In the genomic region with DNA sequence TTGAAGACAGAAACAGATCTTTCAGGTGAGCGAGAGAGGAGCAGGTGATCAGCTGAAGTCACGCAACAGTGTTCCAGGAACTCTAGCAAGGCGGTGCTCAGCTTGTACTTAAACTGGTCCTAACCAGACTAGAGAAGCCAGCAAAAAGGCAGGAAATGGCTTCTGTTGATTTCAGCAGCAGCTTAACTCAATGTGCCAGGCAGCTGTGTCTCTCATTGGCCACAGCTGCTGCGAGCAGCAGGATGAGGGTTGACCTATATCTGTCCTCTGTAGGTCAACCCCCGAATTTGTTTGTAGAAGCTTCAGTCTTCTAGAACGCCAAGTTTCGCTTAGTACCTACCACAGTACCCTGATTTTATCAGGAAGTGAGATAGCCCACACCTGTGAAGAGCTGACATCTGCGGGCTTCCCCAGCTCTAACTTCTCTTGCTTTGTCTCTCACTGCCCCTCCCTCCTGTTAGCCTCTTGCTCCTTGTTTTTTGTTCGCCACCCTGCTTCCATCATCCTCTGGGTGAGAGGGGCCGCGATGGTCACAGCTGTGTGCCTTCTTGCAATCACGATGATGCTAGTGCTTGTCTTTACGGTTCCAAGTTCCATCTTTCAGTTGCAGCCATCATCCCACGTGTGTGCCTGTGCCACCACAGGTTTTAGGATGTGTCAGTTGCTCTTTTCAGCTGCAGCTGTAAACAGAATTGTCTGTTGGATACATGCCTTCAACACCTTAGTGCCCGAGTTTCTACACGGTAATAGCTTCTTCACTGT, we compare ENCODE assay signal across 10 mouse cellular contexts. TPM values are rescaled to one million over a fixed set of nuclear protein-coding genes. Genes with fewer than 3 reads are reported as not detected.
DNase-seq lines count a peak whose midpoint lies in the region; ATAC-seq and TF ChIP-seq lines count a peak whose summit lies in the region.
"Had no signal": no experiment of that assay in that cellular context is flagged by ENCODE, and none has a peak within 500 bp of the region (broad histone marks: within the 10 kb centered on the region; RNA-seq: fewer than 3 reads in every experiment).

No protein-coding gene starts in this region.

- H3K36me3 ChIP-seq in kidney, embryonic 14.5 days (ENCODE audit: control insufficient read depth, insufficient read depth, low read length) = no peaks in the 10 kb centered on the region
- no peaks in the 10 kb centered on the region for H3K36me3 ChIP-seq in kidney, adult 2 months (ENCODE audit: control insufficient read depth, insufficient read depth, low read length)
- no peaks in the 10 kb centered on the region for H3K36me3 ChIP-seq in thymus, adult 2 months (ENCODE audit: control insufficient read depth, insufficient read depth, low read length)

- DNase-seq in kidney, adult 2 months = no peak
- DNase-seq in thymus, adult 2 months = peak; percentile 83
- DNase-seq in right cerebral cortex, adult 18-20 months = no peak
- no peak for DNase-seq in urinary bladder, postnatal 10 days (ENCODE audit: low spot score)
- no peak for DNase-seq in gastrocnemius, adult 2 months
- DNase-seq: cerebellum, postnatal 14 days had no signal

- 83% methylated on average over 16 of the region's 16 CpGs for WGBS in kidney, embryonic 14.5 days
- 78% methylated on average over 16 of the region's 16 CpGs for WGBS in kidney, adult 2 months
- WGBS in bone marrow, adult 2 months = 55% methylated on average over 16 of the region's 16 CpGs
- WGBS in thymus, adult 2 months = 7% methylated on average over 16 of the region's 16 CpGs

- intact Hi-C loops in gastrocnemius, adult 2 months (cut with DNase I) = no loop called here

- no peak for TF ChIP-seq CTCF in kidney, adult 2 months (conservative IDR thresholded peaks at IDR 0.05; ENCODE audit: insufficient read depth, insufficient read length, low read depth, low read length)
- TF ChIP-seq CTCF in bone marrow, adult 2 months (IDR thresholded peaks at IDR 0.05; ENCODE audit: control insufficient read depth, insufficient read depth, low read length) = no peak
- no peak for TF ChIP-seq CTCF in thymus, adult 2 months (IDR thresholded peaks at IDR 0.05; ENCODE audit: borderline replicate concordance, control insufficient read depth, extremely low read depth, insufficient read depth, low read length, poor library complexity)
- TF ChIP-seq CTCF in gastrocnemius, adult 2 months (IDR thresholded peaks at IDR 0.05) = no peak

- 0 out of 2 replicates have a peak, but pooled peaks have one; percentile 24 for ATAC-seq in kidney, embryonic 14.5 days (ENCODE audit: low FRiP score, low TSS enrichment)
- ATAC-seq in megakaryocyte progenitor cell, adult 5-6 weeks (replicated peaks; ENCODE audit: poor library complexity) = 0 out of 2 replicates have a peak, but pooled peaks have one; percentile 6

- no peak overlapping the region for H3K4me3 ChIP-seq in kidney, embryonic 14.5 days (ENCODE audit: low read length)
- H3K4me3 ChIP-seq in kidney, adult 2 months (ENCODE audit: insufficient read depth, low read depth, low read length) = no peak overlapping the region
- peak overlapping the region; percentile 3 for H3K4me3 ChIP-seq in bone marrow, adult 2 months (replicated peaks; ENCODE audit: control insufficient read depth, low read depth, low read length)
- H3K4me3 ChIP-seq in thymus, adult 2 months (ENCODE audit: control insufficient read depth, insufficient read depth, low read length) = peak overlapping the region; percentile 20
- no peak overlapping the region for H3K4me3 ChIP-seq in gastrocnemius, adult 2 months
- H3K4me3 ChIP-seq: myocyte had no signal

- H3K9me3 ChIP-seq in kidney, embryonic 14.5 days (ENCODE audit: control insufficient read depth, low read length) = no peaks in the 10 kb centered on the region

- no peak for TF ChIP-seq POLR2A in kidney, adult 2 months (IDR thresholded peaks at IDR 0.05; ENCODE audit: low read depth, low read length)
- no peak for TF ChIP-seq POLR2A in bone marrow, adult 2 months (IDR thresholded peaks at IDR 0.05; ENCODE audit: borderline replicate concordance, control insufficient read depth, low read depth, low read length)
- no peak; the same call in 1 of the 2 replicates for TF ChIP-seq POLR2A in thymus, adult 2 months (IDR thresholded peaks at IDR 0.05; ENCODE audit: control insufficient read depth, extremely low read depth, insufficient read depth, low read length, poor library complexity)

- peaks cover 3% of the 10 kb centered on the region; the same call in 1 of the 2 replicates for H3K4me1 ChIP-seq in kidney, embryonic 14.5 days (ENCODE audit: control insufficient read depth, insufficient read depth, low read length)
- no peaks in the 10 kb centered on the region for H3K4me1 ChIP-seq in kidney, adult 2 months (ENCODE audit: control insufficient read depth, insufficient read depth, low read length)
- peaks cover 7% of the 10 kb centered on the region for H3K4me1 ChIP-seq in bone marrow, adult 2 months (ENCODE audit: control insufficient read depth, insufficient read depth, low read length)
- H3K4me1 ChIP-seq in thymus, adult 2 months (replicated peaks; ENCODE audit: control insufficient read depth, insufficient read depth, low read length) = peaks cover 34% of the 10 kb centered on the region

- no peak overlapping the region for H3K4me2 ChIP-seq in kidney, embryonic 14.5 days (replicated peaks; ENCODE audit: low read depth, low read length)

- H3K9ac ChIP-seq in kidney, embryonic 14.5 days (ENCODE audit: low read depth, low read length) = no peak overlapping the region

- no peak overlapping the region for H3K27ac ChIP-seq in kidney, embryonic 14.5 days (ENCODE audit: low read depth, low read length)
- no peak overlapping the region for H3K27ac ChIP-seq in kidney, adult 2 months (ENCODE audit: insufficient read depth, low read depth, low read length)
- peak overlapping the region; percentile 79 for H3K27ac ChIP-seq in bone marrow, adult 2 months (ENCODE audit: control insufficient read depth, insufficient read depth, low read depth, low read length, poor library complexity)
- H3K27ac ChIP-seq in thymus, adult 2 months (ENCODE audit: control insufficient read depth, insufficient read depth, low read length) = peak overlapping the region; percentile 100
- H3K27ac ChIP-seq in gastrocnemius, adult 2 months = no peak overlapping the region

- no peaks in the 10 kb centered on the region; the same call in 1 of the 2 replicates for H3K27me3 ChIP-seq in kidney, embryonic 14.5 days (ENCODE audit: control insufficient read depth, insufficient read depth, low read length)
- no peaks in the 10 kb centered on the region for H3K27me3 ChIP-seq in kidney, adult 2 months (replicated peaks; ENCODE audit: control insufficient read depth, insufficient read depth, low read length)
- no peaks in the 10 kb centered on the region for H3K27me3 ChIP-seq in thymus, adult 2 months (ENCODE audit: control insufficient read depth, insufficient read depth, low read length)

RNA-seq across cellular contexts. Expression of gene Glcci1, which starts 23.8 kb away (rescaled TPM):
- 16.1 and 17.6 TPM in 2 replicates for polyA plus RNA-seq in kidney, embryonic 14.5 days (2014; fragmentation: Nextera tagmentation; extraction: Ambion mirVana)
- polyA plus RNA-seq in kidney, adult 2 months (2012; rRNA removed) = 3.6 and 4.0 TPM in 2 replicates
- 1.4 and 14.7 TPM in 2 replicates for polyA plus RNA-seq in bone marrow, adult 2 months (2011; ENCODE audit: insufficient read depth, insufficient read length, low replicate concordance, missing spikeins)
- total RNA-seq in megakaryocyte progenitor cell, adult 5-6 weeks (2015) = 5.1 and 7.1 TPM in 2 replicates
- 0.54 and 5.1 TPM in 2 replicates for total RNA-seq in megakaryocyte progenitor cell, adult 5-6 weeks (2017)
- polyA plus RNA-seq in thymus, adult 2 months (2012; rRNA removed) = 187 and 194 TPM in 2 replicates
- 1 to 10 TPM; 4.2 to 4.3 TPM for total RNA-seq in gastrocnemius, adult 2 months (2021)

Comparison
In these comparisons a context has a peak if more than half of its experiments do, and no peak if none do; other contexts are left out.
1. H3K27ac ChIP-seq: peak in bone marrow, adult 2 months (single experiment) and thymus, adult 2 months (single experiment); none in kidney, embryonic 14.5 days (single experiment), kidney, adult 2 months (single experiment) and gastrocnemius, adult 2 months (single experiment).
2. H3K4me3 ChIP-seq: peak in bone marrow, adult 2 months (single experiment) and thymus, adult 2 months (single experiment); none in kidney, embryonic 14.5 days (single experiment), kidney, adult 2 months (single experiment) and gastrocnemius, adult 2 months (single experiment).
3. RNA of gene Glcci1, which starts 23.8 kb away (polyA plus RNA-seq): 187 to 194 TPM in thymus, adult 2 months; 16.1 to 17.6 TPM in kidney, embryonic 14.5 days, 1.4 to 14.7 TPM in bone marrow, adult 2 months and 3.6 to 4.0 TPM in kidney, adult 2 months; every median in the first group is over 10 times any median in the second.